12 mouse cellular contexts compared by ENCODE assay signal in the genomic region with DNA sequence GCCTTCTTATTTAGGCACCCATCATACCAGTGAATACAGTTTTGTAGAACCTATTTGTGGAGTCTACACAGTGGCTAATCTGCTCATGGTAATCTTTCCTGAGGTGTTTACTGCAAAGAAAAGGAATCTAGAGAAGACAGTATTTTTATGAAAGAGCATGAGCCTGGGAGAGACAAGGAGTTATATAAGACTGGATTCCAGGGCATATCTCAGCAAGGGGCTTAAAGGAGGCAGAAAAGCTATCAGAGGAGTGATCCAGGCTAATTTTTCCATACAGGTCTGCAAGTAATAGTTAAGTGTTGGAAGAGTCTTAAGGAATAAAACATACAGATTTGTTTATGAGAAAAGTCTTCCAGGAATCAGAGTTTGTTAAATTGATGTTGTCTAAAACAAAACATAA.
"Had no signal": no experiment of that assay in that cellular context is flagged by ENCODE, and none has a peak within 500 bp of the region (broad histone marks: within the 10 kb centered on the region; RNA-seq: fewer than 3 reads in every experiment).

No protein-coding gene starts in this region.

- DNase-seq: retina, postnatal 1 day; right cerebral cortex, adult 18-20 months; right cerebral cortex, postnatal 14 days; right cerebral cortex, postnatal 25 days; right cerebral cortex, postnatal 4 days; spleen, adult 18-20 months; thymus, adult 18-20 months; thymus, adult 2 months; thymus, postnatal 14 days; thymus, postnatal 25 days; thymus, postnatal 36 days; thymus, postnatal 4 days had no signal
